Mouse (Mus musculus) megakaryocyte, embryonic 14.5 days (primary cell): Measurements from ENCODE around the gene Hectd1.

ENCODE experiments used
- FLI1 ChIP-seq: IDR thresholded peaks from 2 replicates; pipeline ENCODE4 v1.6.1; 2012; ENCODE audit warnings: low read length, inconsistent platforms, mixed read lengths
- GATA1 ChIP-seq: IDR thresholded peaks from 3 replicates; pipeline ENCODE4 v1.6.1; 2012; ENCODE audit warnings: mixed read lengths, low read length, inconsistent platforms, borderline replicate concordance

- TF ChIP-seq GATA1: no peak
- no peak for TF ChIP-seq FLI1
Measured at GRCm38 (mm10) chr12:51744957-51745356, 84.4 kb downstream of the Hectd1 start.
